In the genomic region with DNA sequence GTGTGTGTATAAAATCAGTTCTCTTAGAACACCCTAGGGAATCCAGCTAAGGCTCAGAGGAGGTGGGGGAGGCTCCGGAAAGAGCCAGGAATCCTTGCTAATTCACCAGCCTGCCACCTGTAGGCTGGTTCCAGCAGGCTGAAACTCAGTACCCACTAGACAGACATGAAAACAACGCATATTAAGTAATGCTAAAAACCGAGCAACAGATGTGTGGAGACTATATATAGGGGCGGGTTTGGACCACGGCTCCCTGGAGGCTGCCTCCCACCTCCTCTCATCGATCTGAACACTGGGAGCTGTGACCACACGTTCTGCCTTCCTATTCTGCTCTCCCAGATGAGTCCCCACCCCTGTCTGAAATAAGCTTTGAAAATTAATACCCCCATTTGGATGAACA, we compare ENCODE assay signal across 9 mouse cellular contexts. TPM values are rescaled to one million over a fixed set of nuclear protein-coding genes. Genes with fewer than 3 reads are reported as not detected.
DNase-seq lines count a peak whose midpoint lies in the region; ATAC-seq and TF ChIP-seq lines count a peak whose summit lies in the region.
"Had no signal": no experiment of that assay in that cellular context is flagged by ENCODE, and none has a peak within 500 bp of the region (broad histone marks: within the 10 kb centered on the region; RNA-seq: fewer than 3 reads in every experiment).

No protein-coding gene starts in this region.

- peaks cover 37% of the 10 kb centered on the region for H3K27me3 ChIP-seq in kidney, postnatal 0 days (ENCODE audit: insufficient read depth, low read length)
- peaks cover 3% of the 10 kb centered on the region; the same call in 1 of the 2 replicates for H3K27me3 ChIP-seq in kidney, adult 2 months (replicated peaks; ENCODE audit: control insufficient read depth, insufficient read depth, low read length)
- peaks cover 65% of the 10 kb centered on the region for H3K27me3 ChIP-seq in embryonic facial prominence, embryonic 13.5 days
- H3K27me3 ChIP-seq in neural tube, embryonic 13.5 days: peaks cover 33% of the 10 kb centered on the region

- intact Hi-C loops in gastrocnemius, postnatal 14 days (cut with DNase I; ENCODE audit: low total_unique reads): no loop called here

- no peaks in the 10 kb centered on the region for H3K9me3 ChIP-seq in kidney, postnatal 0 days (replicated peaks; ENCODE audit: low read length)
- no peaks in the 10 kb centered on the region for H3K9me3 ChIP-seq in embryonic facial prominence, embryonic 13.5 days
- H3K9me3 ChIP-seq in neural tube, embryonic 13.5 days: no peaks in the 10 kb centered on the region

- peak; percentile 38; the same call in 1 of the 2 replicates for TF ChIP-seq CTCF in kidney, postnatal 0 days (IDR thresholded peaks at IDR 0.05; ENCODE audit: low read depth)
- no peak for TF ChIP-seq CTCF in kidney, adult 2 months (conservative IDR thresholded peaks at IDR 0.05; ENCODE audit: insufficient read depth, insufficient read length, low read depth, low read length)

- 13% methylated on average over 7 of the region's 7 CpGs for WGBS in kidney, postnatal 0 days
- WGBS in kidney, adult 2 months: 5% methylated on average over 7 of the region's 7 CpGs
- WGBS in embryonic facial prominence, embryonic 13.5 days: 4% methylated on average over 7 of the region's 7 CpGs
- WGBS in neural tube, embryonic 13.5 days: 5% methylated on average over 7 of the region's 7 CpGs

- TF ChIP-seq POLR2A in kidney, adult 2 months (IDR thresholded peaks at IDR 0.05; ENCODE audit: low read depth, low read length): no peak

- H3K4me2 ChIP-seq in kidney, postnatal 0 days (ENCODE audit: low read length): peak overlapping the region; percentile 18
- peak overlapping the region; percentile 97 for H3K4me2 ChIP-seq in embryonic facial prominence, embryonic 13.5 days
- H3K4me2 ChIP-seq in neural tube, embryonic 13.5 days: peak overlapping the region; percentile 98

- no peak overlapping the region for H3K9ac ChIP-seq in kidney, postnatal 0 days (ENCODE audit: low read depth, low read length)
- no peak overlapping the region for H3K9ac ChIP-seq in embryonic facial prominence, embryonic 13.5 days
- no peak overlapping the region for H3K9ac ChIP-seq in neural tube, embryonic 13.5 days

- H3K27ac ChIP-seq in kidney, postnatal 0 days: no peak overlapping the region
- no peak overlapping the region for H3K27ac ChIP-seq in kidney, adult 2 months (ENCODE audit: insufficient read depth, low read depth, low read length)
- no peak overlapping the region for H3K27ac ChIP-seq in embryonic facial prominence, embryonic 13.5 days
- H3K27ac ChIP-seq in neural tube, embryonic 13.5 days (replicated peaks): no peak overlapping the region

- no peaks in the 10 kb centered on the region for H3K36me3 ChIP-seq in kidney, postnatal 0 days (ENCODE audit: insufficient read depth, low read length)
- H3K36me3 ChIP-seq in kidney, adult 2 months (ENCODE audit: control insufficient read depth, insufficient read depth, low read length): no peaks in the 10 kb centered on the region
- H3K36me3 ChIP-seq in embryonic facial prominence, embryonic 13.5 days: no peaks in the 10 kb centered on the region
- H3K36me3 ChIP-seq in neural tube, embryonic 13.5 days: no peaks in the 10 kb centered on the region

- ATAC-seq in kidney, postnatal 0 days (replicated peaks; ENCODE audit: low FRiP score, low read depth): no peak
- no peak for ATAC-seq in embryonic facial prominence, embryonic 13.5 days (ENCODE audit: insufficient number of reproducible peaks, insufficient read depth, low FRiP score, low TSS enrichment, low read depth)
- ATAC-seq in neural tube, embryonic 13.5 days (ENCODE audit: low read depth): no peak

- H3K4me3 ChIP-seq in kidney, postnatal 0 days (replicated peaks; ENCODE audit: low read depth, low read length): no peak overlapping the region
- no peak overlapping the region for H3K4me3 ChIP-seq in kidney, adult 2 months (ENCODE audit: insufficient read depth, low read depth, low read length)
- peak overlapping the region; percentile 18; the same call in 1 of the 2 replicates for H3K4me3 ChIP-seq in embryonic facial prominence, embryonic 13.5 days
- H3K4me3 ChIP-seq in neural tube, embryonic 13.5 days: peak overlapping the region; percentile 73

- H3K4me1 ChIP-seq in kidney, postnatal 0 days (replicated peaks; ENCODE audit: insufficient read depth, low read length): no peaks in the 10 kb centered on the region; the same call in 1 of the 2 replicates
- H3K4me1 ChIP-seq in kidney, adult 2 months (ENCODE audit: control insufficient read depth, insufficient read depth, low read length): no peaks in the 10 kb centered on the region
- H3K4me1 ChIP-seq in embryonic facial prominence, embryonic 13.5 days: peaks cover 6% of the 10 kb centered on the region; the same call in 1 of the 2 replicates
- H3K4me1 ChIP-seq in neural tube, embryonic 13.5 days (replicated peaks): peaks cover 26% of the 10 kb centered on the region

- peak; percentile 16 for DNase-seq in kidney, postnatal 0 days (ENCODE audit: low spot score)
- no peak for DNase-seq in kidney, adult 2 months
- peak; percentile 24 to 35 for DNase-seq in layer of hippocampus, postnatal 36 days
- DNase-seq in gastrocnemius, postnatal 14 days: no peak
- DNase-seq in adrenal gland, adult 8-10 months: no peak
- no peak for DNase-seq in cerebellum, adult 9-11 months
- DNase-seq: lung, postnatal 36 days had no signal

RNA-seq across cellular contexts. Expression of gene Fam189a1, which starts 1.8 kb away (rescaled TPM):
- 0.23 and 0.74 TPM in 2 replicates for polyA plus RNA-seq in kidney, postnatal 0 days (2015; fragmentation: Nextera tagmentation; extraction: Ambion mirVana)
- 0.05 and 0.20 TPM in 2 replicates for polyA plus RNA-seq in kidney, adult 2 months (2012; rRNA removed)
- 3.5 TPM in 2 replicates for polyA plus RNA-seq in embryonic facial prominence, embryonic 13.5 days (2015; fragmentation: Nextera tagmentation; extraction: Ambion mirVana)
- 10 to 100 TPM; 68.2 to 70.8 TPM for total RNA-seq in layer of hippocampus, postnatal 36 days (2021)
- 9.4 and 10.8 TPM in 2 replicates for polyA plus RNA-seq in neural tube, embryonic 13.5 days (2015; fragmentation: Nextera tagmentation; extraction: Ambion mirVana)
- total RNA-seq in gastrocnemius, postnatal 14 days (2021): under 1 TPM in 1 of 2 experiments, not detected in 1; 0.09 TPM
- total RNA-seq in adrenal gland, adult 8-10 months (2022): under 1 TPM; 0.41 to 0.95 (median 0.48) TPM

Comparison
In these comparisons a context has a peak if more than half of its experiments do, and no peak if none do; other contexts are left out.
1. DNase-seq: peak in kidney, postnatal 0 days (single experiment) and layer of hippocampus, postnatal 36 days (2 of 2); none in kidney, adult 2 months (single experiment), gastrocnemius, postnatal 14 days (single experiment), adrenal gland, adult 8-10 months (single experiment) and cerebellum, adult 9-11 months (single experiment).
2. H3K4me2 ChIP-seq: peak in every context shown above with its lines; median percentile 98 in neural tube, embryonic 13.5 days; 97 in embryonic facial prominence, embryonic 13.5 days; 18 in kidney, postnatal 0 days.
3. H3K4me3 ChIP-seq: peak in embryonic facial prominence, embryonic 13.5 days (single experiment) and neural tube, embryonic 13.5 days (single experiment); none in kidney, postnatal 0 days (single experiment) and kidney, adult 2 months (single experiment).